Comparison of ENCODE assay signal across 16 mouse cellular contexts in the genomic region with DNA sequence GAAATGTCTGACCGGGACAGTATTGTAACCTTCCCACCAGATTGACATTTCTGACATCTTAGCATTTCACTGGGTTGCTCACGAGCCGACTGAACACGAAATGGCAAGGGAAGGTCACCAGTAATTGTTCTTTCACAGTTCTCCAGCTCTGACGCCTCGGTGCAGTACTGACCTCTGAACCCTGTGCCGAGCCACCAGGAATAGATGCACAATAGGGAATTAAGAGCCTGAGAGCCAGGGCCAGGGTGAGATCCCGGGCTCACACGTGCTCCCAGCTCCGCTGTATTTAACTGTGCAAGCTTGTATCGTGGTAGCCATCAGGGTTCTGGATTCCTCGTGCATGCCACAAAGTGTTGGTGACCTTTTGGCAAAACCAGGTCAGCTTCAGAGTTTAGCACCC.
DNase-seq lines count a peak whose midpoint lies in the region; ATAC-seq and TF ChIP-seq lines count a peak whose summit lies in the region.
"Had no signal": no experiment of that assay in that cellular context is flagged by ENCODE, and none has a peak within 500 bp of the region (broad histone marks: within the 10 kb centered on the region; RNA-seq: fewer than 3 reads in every experiment).

No protein-coding gene starts in this region.

- H3K9me3 ChIP-seq in stomach, postnatal 0 days (ENCODE audit: control insufficient read depth, low read length): no peaks in the 10 kb centered on the region
- H3K9me3 ChIP-seq: heart, embryonic 13.5 days had no signal

- H3K4me1 ChIP-seq in stomach, postnatal 0 days (replicated peaks; ENCODE audit: control insufficient read depth, insufficient read depth): no peaks in the 10 kb centered on the region

- no peak for TF ChIP-seq CTCF in stomach, postnatal 0 days (IDR thresholded peaks at IDR 0.05; ENCODE audit: low read depth)

- no peak overlapping the region for H3K27ac ChIP-seq in stomach, postnatal 0 days (replicated peaks)
- H3K27ac ChIP-seq: heart, embryonic 13.5 days had no signal

- WGBS in stomach, postnatal 0 days: 45% methylated on average over 12 of the region's 12 CpGs

- no peaks in the 10 kb centered on the region for H3K27me3 ChIP-seq in stomach, postnatal 0 days (ENCODE audit: control insufficient read depth, insufficient read depth, low read length)
- H3K27me3 ChIP-seq: heart, embryonic 13.5 days had no signal

- no peak overlapping the region for H3K9ac ChIP-seq in stomach, postnatal 0 days (ENCODE audit: low read length)
- H3K9ac ChIP-seq: heart, embryonic 13.5 days; liver, postnatal 0 days had no signal

- TF ChIP-seq EP300 in stomach, postnatal 0 days (optimal IDR thresholded peaks at IDR 0.05): no peak

- no peak overlapping the region for H3K4me2 ChIP-seq in stomach, postnatal 0 days (replicated peaks; ENCODE audit: low read depth)
- H3K4me2 ChIP-seq: heart, embryonic 13.5 days had no signal

- DNase-seq in heart, adult 11 months: peak; percentile 93
- no peak for DNase-seq in heart, adult 9 months (ENCODE audit: low spot score in 2 of 2)
- DNase-seq in kidney, postnatal 25 days: peak; percentile 42 to 57
- no peak for DNase-seq in kidney, adult 9 months
- DNase-seq in embryo, embryonic 9.5 days (ENCODE audit: extremely low spot score): peak; percentile 57
- DNase-seq in retina, embryonic 14.5 days (ENCODE audit: low spot score): peak; percentile 46
- no peak for DNase-seq in B cell, adult 2 months
- DNase-seq in stomach, postnatal 0 days (ENCODE audit: low spot score): no peak
- DNase-seq: cerebellum, adult 9-10 months; heart, postnatal 36 days; liver; liver, postnatal 0 days; lung, postnatal 10 days; right cerebral cortex, postnatal 4 days had no signal

- H3K36me3 ChIP-seq in stomach, postnatal 0 days (ENCODE audit: control insufficient read depth, insufficient read depth, low read length): no peaks in the 10 kb centered on the region
- H3K36me3 ChIP-seq: heart, embryonic 13.5 days had no signal

- H3K4me3 ChIP-seq in stomach, postnatal 0 days (ENCODE audit: low read depth, low read length): no peak overlapping the region
- H3K4me3 ChIP-seq: heart, embryonic 13.5 days had no signal

- ATAC-seq in stomach, postnatal 0 days (ENCODE audit: low FRiP score, low TSS enrichment): no peak
- ATAC-seq: forebrain, embryonic 16.5 days; liver, postnatal 0 days had no signal

Comparison
In these comparisons a context has a peak if more than half of its experiments do, and no peak if none do; other contexts are left out.
1. DNase-seq: peak in heart, adult 11 months (single experiment), kidney, postnatal 25 days (2 of 2), embryo, embryonic 9.5 days (single experiment) and retina, embryonic 14.5 days (single experiment); none in heart, adult 9 months (0 of 2), kidney, adult 9 months (single experiment), B cell, adult 2 months (0 of 2) and stomach, postnatal 0 days (single experiment).